Mouse (Mus musculus): ENCODE results near the gene Pnma5.

Pnma5 gene

DNA sequence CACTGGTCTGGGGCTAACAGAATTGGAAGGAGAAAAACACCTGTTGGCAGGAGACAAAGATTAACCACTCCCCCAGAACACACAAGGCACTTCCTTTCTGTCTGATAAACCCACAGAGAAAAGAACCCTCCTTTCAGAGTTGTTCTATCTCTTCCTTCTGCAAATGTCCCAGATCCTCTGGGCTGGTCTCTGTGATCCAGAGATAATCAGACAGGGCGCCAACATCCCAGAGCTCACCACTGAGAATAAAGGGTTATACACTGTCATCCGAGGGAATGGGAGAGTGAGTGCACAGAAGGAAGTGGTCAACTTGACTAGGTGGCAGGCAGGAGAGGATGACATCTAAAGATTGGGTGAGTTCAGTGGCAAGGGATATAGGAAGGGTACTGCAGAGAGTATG lies 51.3 kb downstream of the Pnma5 start:
- DNase-seq (ENCODE audit: low spot score), result no peak
